Mouse (Mus musculus) gastrocnemius, adult 18-20 months (tissue): Measurements from ENCODE around the gene Fxyd3. TPM values are rescaled to one million over a fixed set of nuclear protein-coding genes. Genes with fewer than 3 reads are reported as not detected.

ENCODE experiments used
- DNase-seq: peaks from one replicate; pipeline ENCODE4 v3.0.0; 2021; ENCODE audit warnings: low spot score
- long read RNA-seq, 2 experiments: library from polyadenylated mRNA; stranded (forward); transcript quantifications; one replicate each; pipeline ENCODE4 v2.0.0; 2021
- total RNA-seq, 2 experiments: library from RNA; stranded (reverse); gene quantifications; 2 replicates each; pipeline ENCODE4 v1.2.3; 2021

Gene Fxyd3
- total RNA-seq, result 1 to 10 TPM in 1 of 2 experiments, under 1 TPM in 1; 1.00 to 1.6 TPM
- long read RNA-seq, experiment 1, partial matches to known transcripts, result 0 of 1 reads
- long read RNA-seq, experiment 1, other reads (novel, unspliced or antisense), result 1 of 1 reads
- long read RNA-seq, experiment 2, partial matches to known transcripts, result 0 of 1 reads
- long read RNA-seq, experiment 2, other reads (novel, unspliced or antisense), result 0 of 1 reads

- DNase-seq, result no peak
These were observed at the start of gene Fxyd3 for GRCm38 (mm10) chr7:31076492-31076891. Gene Fxyd3 (minus strand): TSS chr7:31076704.

- no peak for DNase-seq
These were observed 48.6 kb upstream of the Fxyd3 start for GRCm38 (mm10) chr7:31125116-31125515.

- DNase-seq, result no peak
These were observed 47.9 kb upstream of the Fxyd3 start for GRCm38 (mm10) chr7:31124381-31124780.

- no peak for DNase-seq
These were observed 47.2 kb upstream of the Fxyd3 start for GRCm38 (mm10) chr7:31123697-31124096.

- no peak for DNase-seq
These were observed 46.4 kb upstream of the Fxyd3 start for GRCm38 (mm10) chr7:31122641-31123631.

- DNase-seq, result no peak
These were observed 43.1 kb upstream of the Fxyd3 start for GRCm38 (mm10) chr7:31119556-31119955.

- DNase-seq, result peak; percentile 88
These were observed 42.0 kb upstream of the Fxyd3 start for GRCm38 (mm10) chr7:31118486-31118885.

GRCm38 (mm10) chr7:31117465-31117864 is 41.0 kb upstream of the Fxyd3 start:
- DNase-seq, result no peak

- DNase-seq, result no peak
These were observed 40.2 kb upstream of the Fxyd3 start for GRCm38 (mm10) chr7:31116721-31117145.

- DNase-seq, result peak; percentile 80
These were observed 39.1 kb upstream of the Fxyd3 start for GRCm38 (mm10) chr7:31115587-31116043.

GRCm38 (mm10) chr7:31115182-31115581 is 38.7 kb upstream of the Fxyd3 start, which contains the start of gene Hpn:
Gene Hpn (minus strand): TSS chr7:31115290.
- no peak for DNase-seq

GRCm38 (mm10) chr7:31114646-31115045 is 38.1 kb upstream of the Fxyd3 start:
- DNase-seq, result no peak

GRCm38 (mm10) chr7:31113800-31114199 is 37.3 kb upstream of the Fxyd3 start:
- no peak for DNase-seq

GRCm38 (mm10) chr7:31112036-31112435 is 35.5 kb upstream of the Fxyd3 start:
- DNase-seq, result no peak

GRCm38 (mm10) chr7:31110861-31111385 is 34.4 kb upstream of the Fxyd3 start:
- no peak for DNase-seq

GRCm38 (mm10) chr7:31109796-31110195 is 33.3 kb upstream of the Fxyd3 start:
- no peak for DNase-seq

GRCm38 (mm10) chr7:31109091-31109490 is 32.6 kb upstream of the Fxyd3 start:
- peak; percentile 38 for DNase-seq

- no peak for DNase-seq
These were observed 31.3 kb upstream of the Fxyd3 start for GRCm38 (mm10) chr7:31107781-31108180.

- no peak for DNase-seq
These were observed 29.7 kb upstream of the Fxyd3 start for GRCm38 (mm10) chr7:31106166-31106565.

- peak; percentile 72 for DNase-seq
These were observed 28.7 kb upstream of the Fxyd3 start for GRCm38 (mm10) chr7:31105061-31105768.

- DNase-seq, result no peak
These were observed 24.3 kb upstream of the Fxyd3 start for GRCm38 (mm10) chr7:31100786-31101185.

GRCm38 (mm10) chr7:31099612-31099982 is 23.1 kb upstream of the Fxyd3 start:
- no peak for DNase-seq
